Mouse (Mus musculus): ENCODE results near the gene Gmds.

The Gmds gene

GRCm38 (mm10) chr13:32266721-32267120 is 71.8 kb downstream of the Gmds start:
- DNase-seq = no peak

- no peak for DNase-seq
Observed at GRCm38 (mm10) chr13:32256121-32256520, 82.4 kb downstream of the Gmds start.

GRCm38 (mm10) chr13:32252276-32252675 is 86.3 kb downstream of the Gmds start:
- no peak for DNase-seq

GRCm38 (mm10) chr13:32242200-32242599 is 96.3 kb downstream of the Gmds start:
- no peak for DNase-seq

- DNase-seq = peak; percentile 39
Observed at GRCm38 (mm10) chr13:32236269-32236678, 102.3 kb downstream of the Gmds start.

GRCm38 (mm10) chr13:32235046-32235445 is 103.5 kb downstream of the Gmds start:
- DNase-seq = no peak

GRCm38 (mm10) chr13:32234019-32234418 is 104.5 kb downstream of the Gmds start:
- peak; percentile 9 for DNase-seq

- no peak for DNase-seq
Observed at GRCm38 (mm10) chr13:32232391-32232790, 106.1 kb downstream of the Gmds start.

- DNase-seq = no peak
Observed at GRCm38 (mm10) chr13:32231956-32232355, 106.6 kb downstream of the Gmds start.

GRCm38 (mm10) chr13:32227874-32228562 is 110.5 kb downstream of the Gmds start:
- no peak for DNase-seq

- no peak for DNase-seq
Observed at GRCm38 (mm10) chr13:32217647-32218046, 120.9 kb downstream of the Gmds start.

- peak; percentile 58 for DNase-seq
Observed at GRCm38 (mm10) chr13:32213702-32214452, 124.7 kb downstream of the Gmds start.

- DNase-seq = no peak
Observed at GRCm38 (mm10) chr13:32212125-32212524, 126.4 kb downstream of the Gmds start.

GRCm38 (mm10) chr13:32207172-32207908 is 131.2 kb downstream of the Gmds start:
- no peak for DNase-seq

- peak; percentile 43 for DNase-seq
Observed at GRCm38 (mm10) chr13:32179906-32180305, 158.6 kb downstream of the Gmds start.

GRCm38 (mm10) chr13:32178682-32179081 is 159.9 kb downstream of the Gmds start:
- DNase-seq = no peak

GRCm38 (mm10) chr13:32177852-32178453 is 160.6 kb downstream of the Gmds start:
- DNase-seq = no peak

- DNase-seq = peak; percentile 20
Observed at GRCm38 (mm10) chr13:32175028-32175427, 163.5 kb downstream of the Gmds start.

- peak; percentile 78 for DNase-seq
Observed at GRCm38 (mm10) chr13:32169173-32169572, 169.4 kb downstream of the Gmds start.

- no peak for DNase-seq
Observed at GRCm38 (mm10) chr13:32167806-32168205, 170.7 kb downstream of the Gmds start.

GRCm38 (mm10) chr13:32165581-32165980 is 173.0 kb downstream of the Gmds start:
- no peak for DNase-seq

GRCm38 (mm10) chr13:32161567-32161966 is 177.0 kb downstream of the Gmds start:
- DNase-seq = no peak

- no peak for DNase-seq
Observed at GRCm38 (mm10) chr13:32158240-32158639, 180.3 kb downstream of the Gmds start.

Data from kidney, postnatal 14 days (tissue).